Mouse (Mus musculus) neural tube, embryonic 14.5 days (tissue): ENCODE results near the gene Map3k7cl. TPM values are rescaled to one million over a fixed set of nuclear protein-coding genes. Genes with fewer than 3 reads are reported as not detected.

Source experiments
- ATAC-seq: fragments of 200-750 bp; cut with Nextera tagmentation; 2 replicates; pipeline ENCODE4 v1.8.0; 2017; ENCODE audit warnings: low read depth, mild to moderate bottlenecking, moderate TSS enrichment, moderate library complexity
- H3K27ac ChIP-seq: fragments of 300-500 bp; sonication (generic); 2 replicates; pipeline ENCODE4 v1.5.1; 2014; ENCODE audit warnings: low read depth, mild to moderate bottlenecking, control low read depth, low read length, moderate library complexity, mixed read lengths
- H3K27me3 ChIP-seq: fragments of 300-500 bp; sonication (generic); 2 replicates; pipeline ENCODE4 v1.6.1; 2014; ENCODE audit warnings: low read length; ENCODE audit not compliant: control insufficient read depth, insufficient read depth
- H3K36me3 ChIP-seq: fragments of 300-500 bp; sonication (generic); 2 replicates; pipeline ENCODE4 v1.6.1; 2014; ENCODE audit warnings: low read length, mixed read lengths; ENCODE audit not compliant: control insufficient read depth, insufficient read depth
- H3K4me1 ChIP-seq: fragments of 300-500 bp; sonication (generic); 2 replicates; pipeline ENCODE4 v1.6.1; 2014; ENCODE audit warnings: low read length; ENCODE audit not compliant: control insufficient read depth, insufficient read depth
- H3K4me2 ChIP-seq: fragments of 300-500 bp; sonication (generic); 2 replicates; pipeline ENCODE4 v1.6.1; 2014; ENCODE audit warnings: mild to moderate bottlenecking, low read depth, low read length, control low read depth
- H3K4me3 ChIP-seq: fragments of 300-500 bp; sonication (generic); 2 replicates; pipeline ENCODE4 v1.5.1; 2014; ENCODE audit warnings: low read depth, low read length, control low read depth, mixed read lengths
- H3K9ac ChIP-seq: fragments of 300-500 bp; sonication (generic); replicated peaks from 2 replicates; pipeline ENCODE4 v1.6.1; 2014; ENCODE audit warnings: low read depth, mild to moderate bottlenecking, control low read depth, low read length, mixed read lengths
- H3K9me3 ChIP-seq: fragments of 300-500 bp; sonication (generic); 2 replicates; pipeline ENCODE4 v1.6.1; 2016; ENCODE audit warnings: low read length; ENCODE audit not compliant: control insufficient read depth
- WGBS: fragments of 180-500 bp; shearing (Covaris S2); extraction: QIAGEN DNeasy Blood & Tissue Kit; methylation state at CpG from one replicate; pipeline ENCODE4 v1.1.7; 2014; 5-methylcytosine and 5-hydroxymethylcytosine counted together
- polyA plus RNA-seq: library from polyadenylated mRNA; unstranded; fragments of >200 nt; fragmentation: Nextera tagmentation; extraction: Ambion mirVana; gene quantifications from 2 replicates; pipeline ENCODE4 v1.2.1, GENCODE M21; 2014

Gene Map3k7cl
- polyA plus RNA-seq, 1 experiment from 2014 or later, result not detected

DNA sequence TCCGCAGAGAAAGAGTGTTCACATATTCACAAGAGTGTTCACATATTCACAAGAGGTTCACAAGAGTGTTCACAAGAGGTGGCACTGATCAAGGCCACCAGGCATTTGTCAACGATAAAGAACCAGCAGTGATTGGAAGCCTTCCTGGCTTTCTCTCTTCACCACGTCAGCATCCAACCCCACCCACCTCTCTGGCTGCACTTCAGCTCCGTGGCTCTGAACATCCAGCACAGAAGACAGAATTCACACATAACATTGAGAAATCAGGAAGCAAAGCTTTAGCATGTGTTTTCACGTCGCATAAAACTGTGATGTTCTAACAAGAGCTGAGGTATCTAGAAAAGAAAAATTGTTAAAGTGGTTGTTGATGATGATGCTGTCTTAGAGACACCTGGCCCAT lies 10.4 kb downstream of the Map3k7cl start:
- Histone ChIP-seq H3K9ac (no peak overlapping the region), H3K9me3 (no peaks in the 10 kb centered on the region), H3K4me2 (no peak overlapping the region), H3K27me3 (no peaks in the 10 kb centered on the region), H3K36me3 (no peaks in the 10 kb centered on the region), H3K27ac (no peak overlapping the region), H3K4me3 (no peak overlapping the region), H3K4me1 (no peaks in the 10 kb centered on the region)
- ATAC-seq, result no peak
- WGBS, result 86% methylated on average over 6 of the region's 6 CpGs

DNA sequence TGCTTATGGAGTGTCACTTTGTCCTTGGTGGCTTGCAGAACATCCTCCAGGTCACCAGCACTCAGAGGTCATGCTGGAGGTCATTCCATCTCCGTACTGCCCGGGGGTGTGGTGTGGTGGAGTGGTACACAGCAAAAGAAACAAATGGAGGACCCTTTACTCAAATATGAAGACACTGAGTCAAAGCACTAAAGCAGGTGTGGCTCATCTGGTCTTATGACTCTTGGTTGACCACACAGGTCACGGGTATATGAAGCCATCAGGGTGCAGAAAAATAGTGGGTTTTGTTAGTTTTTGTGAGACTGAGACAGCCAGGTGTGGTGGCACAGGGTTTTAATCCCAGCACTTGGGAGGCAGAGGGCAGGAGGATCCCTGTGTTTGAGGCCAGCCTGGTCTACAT lies 11.4 kb downstream of the Map3k7cl start:
- no peak overlapping the region for H3K27ac ChIP-seq
- no peaks in the 10 kb centered on the region for H3K9me3 ChIP-seq
- 84% methylated on average over 3 of the region's 3 CpGs for WGBS
- ATAC-seq, result no peak
- H3K4me3 ChIP-seq, result no peak overlapping the region
- no peak overlapping the region for H3K9ac ChIP-seq
- H3K4me2 ChIP-seq, result no peak overlapping the region
- no peaks in the 10 kb centered on the region for H3K36me3 ChIP-seq
- H3K27me3 ChIP-seq, result no peaks in the 10 kb centered on the region
- H3K4me1 ChIP-seq, result no peaks in the 10 kb centered on the region

DNA sequence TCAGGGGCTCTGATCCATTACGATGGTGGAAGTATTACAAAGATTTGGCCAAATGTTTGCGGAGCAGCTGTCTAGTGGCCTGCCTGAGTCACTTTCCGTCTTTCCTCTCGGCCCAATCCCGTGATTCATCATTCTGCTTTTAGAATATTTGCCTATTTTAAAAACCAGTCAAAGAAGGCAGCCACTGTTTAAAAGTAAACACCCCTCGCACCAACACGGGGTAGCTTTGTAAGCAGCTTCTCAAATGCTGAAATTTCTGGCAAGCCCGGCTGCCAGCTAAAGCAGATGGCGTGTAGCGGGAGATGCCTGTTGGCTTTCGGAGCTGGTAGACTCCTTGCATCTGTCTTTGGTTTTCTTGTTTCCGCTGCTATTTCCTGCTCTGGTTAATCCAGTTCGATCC lies 14.4 kb downstream of the Map3k7cl start:
- Histone ChIP-seq H3K4me3 (no peak overlapping the region), H3K4me2 (no peak overlapping the region), H3K36me3 (no peaks in the 10 kb centered on the region), H3K27ac (no peak overlapping the region), H3K9ac (no peak overlapping the region), H3K9me3 (no peaks in the 10 kb centered on the region), H3K27me3 (no peaks in the 10 kb centered on the region), H3K4me1 (no peaks in the 10 kb centered on the region)
- 83% methylated on average over 13 of the region's 13 CpGs for WGBS
- no peak for ATAC-seq

DNA sequence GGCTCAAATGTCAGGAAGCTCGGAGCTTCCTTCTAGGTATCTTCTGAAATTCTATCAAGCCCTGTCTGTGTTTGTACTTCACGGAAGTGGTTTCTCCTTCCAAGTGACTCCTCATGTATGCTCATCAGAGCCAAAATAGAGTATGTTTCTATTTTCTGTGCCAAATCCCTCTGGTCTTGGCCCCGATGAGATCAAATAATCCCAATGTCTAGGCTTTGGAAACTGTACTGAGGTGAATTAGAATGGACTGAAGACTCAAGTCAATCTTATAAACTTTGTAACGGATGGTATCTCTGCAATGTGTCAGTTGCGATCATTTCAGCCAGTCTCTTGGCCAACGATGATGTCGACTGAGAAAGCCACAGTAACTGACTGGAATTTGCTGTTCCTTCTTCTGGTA lies 15.1 kb downstream of the Map3k7cl start:
- H3K4me2 ChIP-seq, result no peak overlapping the region
- ATAC-seq, result no peak
- H3K4me1 ChIP-seq, result no peaks in the 10 kb centered on the region

DNA sequence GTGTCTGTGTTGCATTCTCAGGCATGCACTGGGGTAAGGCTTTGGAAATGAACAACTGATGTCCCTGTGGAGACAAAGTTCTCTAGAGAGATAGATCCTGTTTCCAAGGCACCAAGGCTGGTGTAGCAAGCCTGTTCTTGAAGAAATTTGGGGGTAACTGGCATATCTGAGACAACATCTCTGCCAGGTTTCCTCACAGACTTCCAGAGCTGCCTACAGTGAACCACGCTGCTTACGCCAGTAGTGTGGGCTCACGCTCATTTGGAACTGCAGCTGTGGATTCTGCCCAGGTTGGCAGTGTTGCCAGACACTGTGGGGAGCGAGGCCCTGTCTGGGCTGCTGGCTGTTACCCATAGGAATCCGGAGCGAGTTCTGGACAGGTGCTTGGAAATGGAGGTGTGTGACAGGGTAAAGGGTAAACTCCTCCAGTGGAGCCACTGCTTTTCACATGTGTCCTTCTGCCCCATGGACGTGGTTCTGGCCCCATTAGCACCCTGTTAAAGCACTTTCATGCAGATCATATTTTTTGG lies 16.5 kb downstream of the Map3k7cl start:
- no peak for ATAC-seq
- no peaks in the 10 kb centered on the region for H3K9me3 ChIP-seq
- H3K4me3 ChIP-seq, result no peak overlapping the region
- H3K9ac ChIP-seq, result no peak overlapping the region
- no peak overlapping the region for H3K27ac ChIP-seq
- H3K27me3 ChIP-seq, result no peaks in the 10 kb centered on the region
- no peaks in the 10 kb centered on the region for H3K36me3 ChIP-seq
- H3K4me2 ChIP-seq, result no peak overlapping the region
- 89% methylated on average over 7 of the region's 7 CpGs for WGBS
- H3K4me1 ChIP-seq, result no peaks in the 10 kb centered on the region

More for the DNA sequence above, 15.1 kb downstream of the Map3k7cl start:
- H3K9ac ChIP-seq, result no peak overlapping the region
- no peaks in the 10 kb centered on the region for H3K36me3 ChIP-seq
- no peak overlapping the region for H3K27ac ChIP-seq
- 97% methylated on average over 7 of the region's 7 CpGs for WGBS
- no peaks in the 10 kb centered on the region for H3K27me3 ChIP-seq
- H3K4me3 ChIP-seq, result no peak overlapping the region
- no peaks in the 10 kb centered on the region for H3K9me3 ChIP-seq

DNA sequence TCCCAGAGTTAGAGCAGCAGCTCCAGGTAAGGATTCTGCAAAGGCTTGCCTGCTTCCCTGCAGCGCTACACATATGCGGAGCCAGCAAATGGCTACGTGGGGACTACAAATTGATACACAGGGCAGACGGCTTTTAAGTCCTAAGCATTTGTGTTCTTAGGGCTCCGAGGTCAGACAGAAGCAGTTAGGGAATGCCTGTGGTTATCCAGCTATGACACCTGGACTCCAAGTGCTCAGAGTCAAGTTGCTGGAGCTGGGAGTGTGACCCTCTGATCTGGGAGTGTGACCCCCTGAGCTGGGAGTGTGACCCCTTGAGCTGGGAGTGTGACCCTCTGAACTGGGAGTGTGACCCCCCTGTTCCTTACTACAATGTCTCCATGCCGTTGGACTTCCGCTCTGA lies 17.2 kb downstream of the Map3k7cl start:
- H3K36me3 ChIP-seq, result no peaks in the 10 kb centered on the region
- H3K27ac ChIP-seq, result no peak overlapping the region
- no peak overlapping the region for H3K9ac ChIP-seq
- no peak overlapping the region for H3K4me3 ChIP-seq
- H3K4me1 ChIP-seq, result no peaks in the 10 kb centered on the region
- H3K27me3 ChIP-seq, result no peaks in the 10 kb centered on the region
- ATAC-seq, result no peak
- no peak overlapping the region for H3K4me2 ChIP-seq
- 81% methylated on average over 7 of the region's 7 CpGs for WGBS
- H3K9me3 ChIP-seq, result no peaks in the 10 kb centered on the region

DNA sequence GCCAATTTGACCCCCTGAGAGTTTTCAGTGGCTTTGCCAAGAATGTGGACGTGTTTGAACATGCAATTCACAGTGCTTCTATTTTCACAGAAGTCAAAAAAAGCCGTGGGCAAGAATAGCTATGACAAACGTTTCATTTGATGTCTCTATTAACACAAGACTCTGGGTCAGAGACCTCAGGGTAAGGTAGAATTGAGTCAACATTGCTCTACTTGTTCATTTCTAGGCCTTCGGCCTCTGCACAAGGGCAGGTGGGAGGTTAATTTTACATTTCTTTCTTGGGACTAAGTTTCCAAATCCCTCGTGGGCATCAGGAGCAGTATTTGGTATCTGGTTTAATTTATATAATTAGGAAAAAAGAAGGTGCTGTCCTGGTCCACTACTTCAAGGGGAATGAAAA lies 20.3 kb downstream of the Map3k7cl start:
- no peak overlapping the region for H3K4me2 ChIP-seq
- no peaks in the 10 kb centered on the region for H3K4me1 ChIP-seq
- no peaks in the 10 kb centered on the region for H3K36me3 ChIP-seq
- H3K27ac ChIP-seq, result no peak overlapping the region
- WGBS, result 78% methylated on average over 5 of the region's 5 CpGs
- no peak overlapping the region for H3K4me3 ChIP-seq
- H3K9me3 ChIP-seq, result no peaks in the 10 kb centered on the region
- no peaks in the 10 kb centered on the region for H3K27me3 ChIP-seq
- no peak for ATAC-seq
- no peak overlapping the region for H3K9ac ChIP-seq

DNA sequence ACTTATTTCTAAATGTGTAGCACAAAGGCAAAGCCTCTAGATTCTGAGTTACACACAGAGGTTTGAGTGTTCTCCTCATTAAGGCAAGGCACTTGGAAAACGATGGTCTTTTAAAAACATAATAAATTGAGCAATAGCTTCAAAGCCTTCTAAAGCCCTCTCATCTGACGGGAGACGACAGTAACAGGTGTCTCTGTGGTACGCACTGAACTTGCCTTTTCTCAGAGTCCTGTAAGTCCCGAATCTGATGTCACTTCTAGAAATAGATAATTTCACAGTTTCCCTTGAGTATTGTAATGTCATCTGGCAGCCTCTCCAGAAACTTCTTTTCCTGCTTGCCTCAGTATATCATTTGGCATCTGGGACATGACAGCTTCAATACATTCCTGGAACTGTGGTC lies 21.0 kb downstream of the Map3k7cl start:
- no peaks in the 10 kb centered on the region for H3K4me1 ChIP-seq
- no peaks in the 10 kb centered on the region for H3K36me3 ChIP-seq
- no peak overlapping the region for H3K4me2 ChIP-seq
- ATAC-seq, result no peak
- no peak overlapping the region for H3K27ac ChIP-seq
- H3K9ac ChIP-seq, result no peak overlapping the region
- no peak overlapping the region for H3K4me3 ChIP-seq
- no peaks in the 10 kb centered on the region for H3K9me3 ChIP-seq
- 70% methylated on average over 5 of the region's 5 CpGs for WGBS
- H3K27me3 ChIP-seq, result no peaks in the 10 kb centered on the region

DNA sequence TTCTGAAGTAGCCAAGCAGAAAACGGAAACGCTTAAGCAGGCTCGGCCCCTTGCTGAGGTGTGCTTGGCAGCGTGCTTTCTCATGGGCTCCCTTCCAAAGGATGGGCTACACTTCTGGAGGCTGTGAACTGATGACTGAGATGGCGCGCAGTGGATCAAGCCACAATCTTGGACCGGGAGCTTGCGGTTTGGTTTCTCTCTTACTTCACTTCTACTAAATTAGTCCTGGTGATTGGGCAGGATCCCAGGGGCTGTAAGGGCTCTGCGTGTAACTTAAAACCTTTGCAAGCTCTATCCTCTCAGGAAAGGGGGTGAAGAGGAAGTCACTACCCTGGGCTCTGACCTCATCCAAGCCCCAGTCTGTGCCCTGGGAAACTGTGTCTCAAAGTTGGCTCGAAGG lies 22.5 kb downstream of the Map3k7cl start:
- H3K9me3 ChIP-seq, result no peaks in the 10 kb centered on the region
- H3K27me3 ChIP-seq, result no peaks in the 10 kb centered on the region
- no peak overlapping the region for H3K27ac ChIP-seq
- no peak overlapping the region for H3K4me3 ChIP-seq
- no peak overlapping the region for H3K4me2 ChIP-seq
- 83% methylated on average over 10 of the region's 10 CpGs for WGBS
- no peak overlapping the region for H3K9ac ChIP-seq
- no peaks in the 10 kb centered on the region for H3K4me1 ChIP-seq
- H3K36me3 ChIP-seq, result no peaks in the 10 kb centered on the region
- ATAC-seq, result no peak

DNA sequence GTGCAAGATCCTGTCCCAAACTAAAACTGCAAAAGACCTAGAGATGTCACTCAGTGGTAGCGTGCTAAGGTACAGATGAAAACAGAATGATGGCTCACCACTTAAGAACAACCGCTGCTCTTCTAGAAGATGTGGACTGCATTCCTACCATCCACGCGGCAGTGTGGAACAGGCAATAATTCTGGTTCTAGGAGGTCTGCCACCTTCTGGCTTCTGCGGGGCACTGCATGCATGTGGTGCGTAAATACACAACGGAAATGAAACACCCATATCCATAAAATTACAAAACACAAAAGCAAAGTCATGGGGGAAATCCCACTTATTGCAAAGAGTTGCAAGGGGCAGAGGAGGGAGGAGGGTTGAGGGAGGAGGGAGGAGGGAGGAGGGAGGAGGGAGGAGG lies 25.8 kb downstream of the Map3k7cl start:
- H3K27me3 ChIP-seq, result no peaks in the 10 kb centered on the region
- no peak overlapping the region for H3K4me3 ChIP-seq
- ATAC-seq, result no peak
- no peak overlapping the region for H3K9ac ChIP-seq
- H3K36me3 ChIP-seq, result no peaks in the 10 kb centered on the region
- no peak overlapping the region for H3K4me2 ChIP-seq
- WGBS, result 90% methylated on average over 7 of the region's 7 CpGs
- no peak overlapping the region for H3K27ac ChIP-seq
- H3K9me3 ChIP-seq, result no peaks in the 10 kb centered on the region
- no peaks in the 10 kb centered on the region for H3K4me1 ChIP-seq
